Mouse (Mus musculus): ENCODE data around the gene Snrpd3. TPM values are rescaled to one million over a fixed set of nuclear protein-coding genes. Genes with fewer than 3 reads are reported as not detected.

Snrpd3 gene
- polyA plus RNA-seq, 1 experiment from 2014 or later: 96.6 TPM

DNA sequence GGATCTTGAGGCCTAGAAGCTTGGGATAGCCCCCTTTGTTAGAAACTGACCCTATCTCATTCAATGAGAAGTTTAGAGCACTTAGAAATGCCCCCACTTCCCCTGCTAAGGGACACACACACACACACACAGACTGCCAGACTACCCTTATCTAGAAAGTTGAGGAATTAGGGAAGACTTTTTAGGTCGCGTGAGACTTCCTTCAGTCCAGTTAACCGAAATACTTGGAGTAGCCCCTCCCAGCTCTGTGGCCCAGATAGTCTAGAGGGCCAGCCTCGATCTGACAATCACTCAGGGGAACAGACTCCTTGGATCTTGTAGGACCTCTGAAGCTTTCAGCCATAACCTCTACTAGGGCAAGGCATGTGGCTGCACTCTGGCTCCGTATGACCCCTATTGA, 50.7 kb downstream of the Snrpd3 start:
- no peaks in the 10 kb centered on the region for H3K36me3 ChIP-seq
- 17% methylated on average over 5 of the region's 5 CpGs for WGBS
- H3K9me3 ChIP-seq: no peaks in the 10 kb centered on the region
- no peak overlapping the region for H3K27ac ChIP-seq (replicated peaks)
- peak overlapping the region; percentile 33 for H3K4me2 ChIP-seq
- no peak overlapping the region for H3K9ac ChIP-seq
- ATAC-seq (ENCODE audit: extremely low read depth, insufficient number of reproducible peaks, low FRiP score, low TSS enrichment): no peak
- no peak overlapping the region for H3K4me3 ChIP-seq
- H3K4me1 ChIP-seq: peaks cover 10% of the 10 kb centered on the region
- peaks cover 42% of the 10 kb centered on the region for H3K27me3 ChIP-seq (replicated peaks)

DNA sequence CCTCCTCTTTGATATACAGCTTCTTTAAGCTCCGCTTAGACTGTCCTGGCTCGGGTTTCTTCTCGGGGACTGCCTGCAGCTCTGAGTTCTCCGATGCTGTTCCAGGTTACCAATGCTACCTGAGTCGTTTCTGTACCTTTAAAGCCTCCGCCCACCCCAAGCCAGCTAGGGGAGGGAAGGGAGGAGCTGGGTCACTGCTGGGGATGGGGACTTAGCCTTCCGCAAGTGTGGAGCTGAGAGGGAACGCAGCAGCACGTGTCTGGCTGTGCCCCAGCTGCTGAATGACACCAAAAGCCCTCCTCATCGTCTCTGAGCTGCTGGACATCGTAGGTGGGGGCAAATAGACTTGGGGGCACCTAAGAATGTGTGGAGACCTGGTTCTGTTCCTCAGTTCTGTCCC, 51.1 kb downstream of the Snrpd3 start:
- H3K9ac ChIP-seq: peak overlapping the region; percentile 28; the same call in 1 of the 2 replicates
- peak overlapping the region; percentile 33 for H3K4me2 ChIP-seq
- ATAC-seq (ENCODE audit: extremely low read depth, insufficient number of reproducible peaks, low FRiP score, low TSS enrichment): no peak
- peaks cover 40% of the 10 kb centered on the region for H3K27me3 ChIP-seq (replicated peaks)
- H3K36me3 ChIP-seq: no peaks in the 10 kb centered on the region
- H3K4me3 ChIP-seq: no peak overlapping the region
- H3K9me3 ChIP-seq: no peaks in the 10 kb centered on the region
- H3K4me1 ChIP-seq: peaks cover 10% of the 10 kb centered on the region
- no peak overlapping the region for H3K27ac ChIP-seq (replicated peaks)
- WGBS: 8% methylated on average over 11 of the region's 11 CpGs

DNA sequence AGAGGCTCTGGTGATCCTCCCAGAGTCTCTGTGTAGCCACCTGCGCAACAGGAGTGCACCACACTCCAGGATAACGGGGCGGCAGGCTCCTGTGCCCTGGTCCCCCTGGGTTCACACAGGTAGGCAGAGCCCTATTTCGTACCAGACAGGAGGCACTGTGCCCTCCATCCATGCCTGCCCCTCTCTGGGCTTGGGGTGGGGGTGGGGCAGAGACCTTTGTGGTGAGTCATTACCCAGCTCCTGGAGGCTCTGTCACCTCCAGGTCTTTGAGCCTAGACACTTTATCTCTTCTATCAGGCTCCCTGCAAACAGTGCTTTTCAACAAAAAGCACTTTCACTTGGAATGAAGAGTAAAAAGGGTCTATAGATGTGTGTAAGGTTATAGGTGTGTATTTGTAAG, 51.5 kb downstream of the Snrpd3 start:
- peak overlapping the region; percentile 33; the same call in 1 of the 2 replicates for H3K4me2 ChIP-seq
- H3K9ac ChIP-seq: no peak overlapping the region
- H3K36me3 ChIP-seq: no peaks in the 10 kb centered on the region
- 13% methylated on average over 4 of the region's 4 CpGs for WGBS
- no peak overlapping the region for H3K4me3 ChIP-seq
- no peak for ATAC-seq (ENCODE audit: extremely low read depth, insufficient number of reproducible peaks, low FRiP score, low TSS enrichment)
- H3K9me3 ChIP-seq: no peaks in the 10 kb centered on the region
- H3K4me1 ChIP-seq: peaks cover 10% of the 10 kb centered on the region
- no peak overlapping the region for H3K27ac ChIP-seq (replicated peaks)
- peaks cover 36% of the 10 kb centered on the region for H3K27me3 ChIP-seq (replicated peaks)

DNA sequence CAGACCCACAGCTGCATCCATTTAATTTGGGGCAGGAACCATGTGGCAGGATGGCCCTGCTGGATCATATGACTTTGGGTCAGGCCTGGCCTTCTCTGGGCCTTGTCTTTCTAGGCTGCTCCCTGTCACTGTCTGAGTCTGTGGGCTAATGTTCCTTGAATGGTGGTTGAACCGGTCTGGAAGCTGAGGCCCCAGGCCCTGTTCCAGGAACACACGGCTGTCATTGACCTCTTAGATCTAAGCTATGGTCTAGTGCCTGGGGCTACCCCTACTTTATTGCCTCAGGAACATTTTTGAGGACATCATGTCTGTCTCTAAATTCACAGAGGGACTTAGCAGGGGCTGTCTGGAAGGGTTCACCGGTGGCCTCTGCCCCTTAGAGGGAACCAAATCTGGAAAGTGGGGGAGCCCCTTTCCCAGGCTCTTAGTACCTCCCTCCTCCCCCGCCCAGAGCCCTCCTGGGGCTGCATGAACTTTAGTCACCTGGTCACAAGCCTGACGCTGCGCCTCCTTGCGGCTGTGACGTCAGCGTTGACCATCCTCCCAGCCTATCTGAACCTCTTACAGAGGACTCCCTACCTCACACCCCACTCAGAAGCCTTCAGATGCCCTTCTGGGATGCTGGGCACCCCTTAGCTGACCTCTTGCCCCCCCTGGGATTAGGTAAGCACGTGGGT, 53.8 kb downstream of the Snrpd3 start:
- Histone ChIP-seq H3K9me3 (no peaks in the 10 kb centered on the region), H3K36me3 (no peaks in the 10 kb centered on the region), H3K27ac (replicated peaks) (no peak overlapping the region), H3K4me1 (peaks cover 10% of the 10 kb centered on the region), H3K9ac (no peak overlapping the region), H3K27me3 (replicated peaks) (peaks cover 25% of the 10 kb centered on the region), H3K4me3 (no peak overlapping the region), H3K4me2 (no peak overlapping the region)
- 37% methylated on average over 10 of the region's 10 CpGs for WGBS
- no peak for ATAC-seq (ENCODE audit: extremely low read depth, insufficient number of reproducible peaks, low FRiP score, low TSS enrichment)

DNA sequence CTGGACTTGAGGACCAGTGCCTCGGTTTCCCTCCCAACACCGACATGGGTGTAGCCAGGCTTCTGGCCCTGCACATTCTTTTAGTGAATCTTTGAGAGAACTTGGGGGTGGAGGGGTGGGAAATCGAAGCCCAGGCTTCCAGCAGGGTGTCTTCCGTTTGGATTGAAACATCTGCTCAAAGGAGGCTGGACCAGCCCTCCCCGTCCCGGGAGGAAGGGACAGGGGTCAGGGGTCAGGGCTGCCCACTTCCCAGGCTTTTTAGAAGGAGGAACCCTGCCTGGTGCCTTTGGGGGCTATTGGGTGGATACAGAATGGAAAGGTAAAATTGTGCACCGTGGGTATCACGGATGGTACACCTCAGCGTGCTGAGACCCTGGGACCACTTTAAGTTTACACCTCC, 54.6 kb downstream of the Snrpd3 start:
- no peak overlapping the region for H3K4me3 ChIP-seq
- H3K4me1 ChIP-seq: peaks cover 10% of the 10 kb centered on the region
- no peaks in the 10 kb centered on the region for H3K9me3 ChIP-seq
- no peaks in the 10 kb centered on the region for H3K36me3 ChIP-seq
- H3K9ac ChIP-seq: no peak overlapping the region
- WGBS: 48% methylated on average over 9 of the region's 9 CpGs
- H3K27ac ChIP-seq (replicated peaks): no peak overlapping the region
- ATAC-seq (ENCODE audit: extremely low read depth, insufficient number of reproducible peaks, low FRiP score, low TSS enrichment): no peak
- H3K4me2 ChIP-seq: no peak overlapping the region
- peaks cover 25% of the 10 kb centered on the region for H3K27me3 ChIP-seq (replicated peaks)

DNA sequence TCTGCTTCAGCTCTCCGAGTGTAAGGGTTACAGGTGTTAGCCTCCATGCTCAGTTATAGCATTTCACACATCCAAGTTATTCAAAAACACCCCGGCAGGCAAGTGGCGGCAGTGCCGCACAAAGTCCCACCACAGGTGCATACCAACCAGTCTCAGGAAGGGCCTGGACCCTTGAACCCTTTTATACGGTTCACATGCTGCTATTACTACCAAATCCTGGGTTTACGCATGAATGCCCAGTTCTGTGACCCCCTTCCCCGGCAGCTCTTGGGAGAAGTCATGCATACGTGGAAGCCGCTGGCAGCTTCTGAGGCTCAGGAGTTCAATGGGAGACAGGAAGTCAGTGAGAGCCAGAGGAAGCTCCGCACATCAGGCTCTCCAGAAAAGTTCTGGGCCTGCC, 55.8 kb downstream of the Snrpd3 start:
- H3K4me2 ChIP-seq: no peak overlapping the region
- H3K27me3 ChIP-seq (replicated peaks): peaks cover 23% of the 10 kb centered on the region
- peaks cover 8% of the 10 kb centered on the region for H3K4me1 ChIP-seq
- H3K36me3 ChIP-seq: no peaks in the 10 kb centered on the region
- H3K27ac ChIP-seq (replicated peaks): no peak overlapping the region
- no peak overlapping the region for H3K4me3 ChIP-seq
- no peak for ATAC-seq (ENCODE audit: extremely low read depth, insufficient number of reproducible peaks, low FRiP score, low TSS enrichment)
- no peak overlapping the region for H3K9ac ChIP-seq
- WGBS: 79% methylated on average over 10 of the region's 10 CpGs
- H3K9me3 ChIP-seq: no peaks in the 10 kb centered on the region

DNA sequence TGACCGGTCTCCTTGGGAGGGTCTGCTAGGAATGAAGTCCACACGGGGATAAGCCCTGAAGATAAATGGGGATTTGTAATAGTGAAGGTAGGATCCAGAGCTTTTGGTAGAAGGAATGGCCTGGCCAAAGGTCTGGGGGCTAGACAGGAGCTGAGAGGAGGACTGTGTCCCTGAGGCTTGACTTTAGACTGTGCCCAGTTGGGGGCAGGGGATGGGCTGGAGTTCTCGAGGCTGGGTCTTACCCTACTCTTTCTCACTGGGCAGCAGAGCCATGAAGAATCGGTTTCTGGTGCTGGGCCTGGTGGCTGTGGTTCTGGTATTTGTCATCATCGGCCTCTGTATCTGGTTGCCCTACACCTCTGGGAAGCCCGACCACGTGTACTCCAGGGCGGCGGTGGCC, 56.6 kb downstream of the Snrpd3 start:
- 70% methylated on average over 9 of the region's 9 CpGs for WGBS
- no peak overlapping the region for H3K27ac ChIP-seq (replicated peaks)
- H3K9me3 ChIP-seq: no peaks in the 10 kb centered on the region
- no peaks in the 10 kb centered on the region for H3K36me3 ChIP-seq
- H3K27me3 ChIP-seq (replicated peaks): peaks cover 15% of the 10 kb centered on the region
- ATAC-seq (ENCODE audit: extremely low read depth, insufficient number of reproducible peaks, low FRiP score, low TSS enrichment): no peak
- H3K4me3 ChIP-seq: no peak overlapping the region
- H3K4me2 ChIP-seq: no peak overlapping the region
- no peak overlapping the region for H3K9ac ChIP-seq
- H3K4me1 ChIP-seq: peaks cover under 1% of the 10 kb centered on the region; the same call in 1 of the 2 replicates

DNA sequence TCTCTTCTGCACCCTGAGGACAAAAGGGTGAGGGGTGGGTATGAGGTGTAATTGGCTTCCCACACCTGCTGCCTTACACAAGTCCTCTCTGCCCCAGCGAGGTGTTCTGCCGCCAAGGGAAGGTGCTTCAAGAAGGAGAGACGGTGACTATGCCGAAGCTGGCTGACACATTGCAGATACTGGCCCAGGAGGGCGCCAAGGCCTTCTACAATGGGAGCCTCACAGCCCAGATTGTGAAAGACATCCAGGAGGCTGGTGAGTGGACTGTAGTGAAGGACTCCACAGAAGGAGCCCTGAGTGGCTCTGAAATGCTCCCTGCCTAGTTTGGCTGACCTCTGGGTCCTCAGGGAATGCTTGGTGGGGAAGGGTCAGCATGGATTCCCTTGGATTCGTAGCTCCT, 61.8 kb downstream of the Snrpd3 start:
- H3K9ac ChIP-seq: no peak overlapping the region
- whole genome bisulfite sequencing: 73% methylated on average over 6 of the region's 6 CpGs
- no peaks in the 10 kb centered on the region for H3K4me1 ChIP-seq

DNA sequence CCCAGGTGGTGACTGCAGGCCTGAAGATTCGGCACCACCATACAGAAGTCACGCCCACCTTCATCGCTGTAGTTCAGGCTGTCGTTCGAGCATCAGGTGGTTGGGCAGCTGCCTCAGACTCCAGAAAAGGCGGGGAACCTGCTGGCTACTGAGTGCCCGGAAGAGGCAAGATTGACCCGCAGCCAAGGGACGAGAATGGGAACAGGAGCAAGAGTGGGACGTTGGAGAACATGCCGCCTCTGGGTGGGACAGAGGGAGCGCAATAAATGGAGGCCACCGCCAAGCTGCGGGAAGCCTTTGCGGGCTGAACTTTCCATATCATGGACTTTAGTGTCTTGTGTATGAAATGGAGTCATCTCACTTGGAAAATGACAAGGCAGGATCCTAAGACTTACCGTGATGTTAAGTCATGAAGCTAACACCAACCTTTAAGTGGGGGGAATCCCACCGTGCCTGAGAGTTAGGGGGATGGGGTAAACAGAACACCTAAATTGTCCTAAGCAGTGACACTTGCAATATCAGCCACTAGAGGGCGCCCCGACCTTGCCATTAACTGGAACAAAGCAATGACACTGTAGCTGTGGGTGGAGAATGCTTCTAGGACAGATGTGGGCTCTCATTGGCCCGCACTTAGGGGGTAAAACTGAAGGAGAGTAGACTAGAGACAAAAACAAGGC, 68.7 kb downstream of the Snrpd3 start:
- Histone ChIP-seq H3K4me1 (peaks cover 35% of the 10 kb centered on the region), H3K27ac (replicated peaks) (no peak overlapping the region), H3K9me3 (no peaks in the 10 kb centered on the region), H3K4me3 (peak overlapping the region; percentile 1; the same call in 1 of the 2 replicates), H3K9ac (peak overlapping the region; percentile 7; the same call in 1 of the 2 replicates), H3K36me3 (no peaks in the 10 kb centered on the region), H3K27me3 (replicated peaks) (peaks cover 34% of the 10 kb centered on the region), H3K4me2 (peak overlapping the region; percentile 46)
- 20% methylated on average over 20 of the region's 20 CpGs for WGBS
- no peak for ATAC-seq (ENCODE audit: extremely low read depth, insufficient number of reproducible peaks, low FRiP score, low TSS enrichment)

More for the DNA sequence above, 61.8 kb downstream of the Snrpd3 start:
- Histone ChIP-seq H3K9me3 (no peaks in the 10 kb centered on the region), H3K27me3 (replicated peaks) (peaks cover 14% of the 10 kb centered on the region), H3K27ac (replicated peaks) (no peak overlapping the region), H3K36me3 (no peaks in the 10 kb centered on the region), H3K4me2 (no peak overlapping the region), H3K4me3 (no peak overlapping the region)
- no peak for ATAC-seq (ENCODE audit: extremely low read depth, insufficient number of reproducible peaks, low FRiP score, low TSS enrichment)

DNA sequence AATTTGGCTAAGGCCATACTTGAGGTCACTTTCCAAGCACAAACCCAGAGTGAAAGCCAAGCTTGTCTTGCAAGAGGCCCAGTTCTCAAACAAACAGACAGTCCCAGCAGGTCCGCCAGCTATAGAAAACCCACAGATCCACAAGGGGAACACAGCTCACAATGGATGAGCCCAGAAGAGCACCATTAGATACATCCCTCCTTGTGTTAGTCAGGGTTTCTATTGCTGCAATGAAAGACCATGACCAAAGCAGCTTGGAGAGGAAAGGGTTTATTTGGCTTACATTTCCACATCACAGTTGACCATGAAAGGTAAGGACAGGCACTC, 69.2 kb downstream of the Snrpd3 start:
- Histone ChIP-seq H3K27me3 (replicated peaks) (peaks cover 34% of the 10 kb centered on the region), H3K4me3 (no peak overlapping the region), H3K4me1 (peaks cover 40% of the 10 kb centered on the region), H3K4me2 (no peak overlapping the region), H3K27ac (replicated peaks) (no peak overlapping the region), H3K36me3 (no peaks in the 10 kb centered on the region), H3K9me3 (no peaks in the 10 kb centered on the region), H3K9ac (no peak overlapping the region)
- WGBS: 97% methylated on average over 1 of the region's 1 CpGs
- no peak for ATAC-seq (ENCODE audit: extremely low read depth, insufficient number of reproducible peaks, low FRiP score, low TSS enrichment)

All from heart, embryonic 13.5 days (tissue).